Mouse (Mus musculus) lung, postnatal 0 days (tissue): ENCODE measurements around the gene Bmi1. TPM values are rescaled to one million over a fixed set of nuclear protein-coding genes. Genes with fewer than 3 reads are reported as not detected.
A peak's percentile ranks its signal among the peaks of the same experiment; 100 is the strongest.

Experiments used
- ATAC-seq: fragments of 200-750 bp; cut with Nextera tagmentation; 2 replicates; pipeline ENCODE4 v1.8.0; 2017; ENCODE audit warnings: moderate library complexity
- DNase-seq: peaks from one replicate; pipeline ENCODE4 v3.0.0-alpha.2; 2016; ENCODE audit warnings: low spot score
- H3K27ac ChIP-seq: fragments of 300-500 bp; sonication (generic); 2 replicates; pipeline ENCODE4 v1.5.1; 2014; ENCODE audit warnings: antibody characterized with exemption, mild to moderate bottlenecking, low read length, mixed read lengths
- H3K27me3 ChIP-seq: fragments of 300-500 bp; sonication (generic); replicated peaks from 2 replicates; pipeline ENCODE4 v1.6.1; 2014; ENCODE audit warnings: low read length, mixed read lengths; ENCODE audit not compliant: insufficient read depth
- H3K36me3 ChIP-seq: fragments of 300-500 bp; sonication (generic); 2 replicates; pipeline ENCODE4 v1.6.1; 2014; ENCODE audit warnings: low read length, mixed read lengths; ENCODE audit not compliant: insufficient read depth
- H3K4me1 ChIP-seq: fragments of 300-500 bp; sonication (generic); 2 replicates; pipeline ENCODE4 v1.6.1; 2014; ENCODE audit warnings: antibody characterized with exemption, low read depth, low read length, mixed read lengths; ENCODE audit not compliant: insufficient read depth
- H3K4me2 ChIP-seq: fragments of 300-500 bp; sonication (generic); replicated peaks from 2 replicates; pipeline ENCODE4 v1.6.1; 2014; ENCODE audit warnings: low read depth, mild to moderate bottlenecking, low read length, moderate library complexity, mixed read lengths
- H3K4me3 ChIP-seq: fragments of 300-500 bp; sonication (generic); 2 replicates; pipeline ENCODE4 v1.5.1; 2014; ENCODE audit warnings: low read depth, low read length
- H3K9ac ChIP-seq: fragments of 300-500 bp; sonication (generic); replicated peaks from 2 replicates; pipeline ENCODE4 v1.6.1; 2014; ENCODE audit warnings: low read depth, mild to moderate bottlenecking
- H3K9me3 ChIP-seq: fragments of 300-500 bp; sonication (generic); 2 replicates; pipeline ENCODE4 v1.6.1; 2016; ENCODE audit warnings: low read length, mixed read lengths
- CTCF ChIP-seq: IDR thresholded peaks from 2 replicates; pipeline ENCODE4 v1.5.1; 2016; ENCODE audit warnings: antibody characterized with exemption, mild to moderate bottlenecking
- EP300 ChIP-seq: IDR thresholded peaks from 2 replicates; pipeline ENCODE4 v1.6.1; 2016; ENCODE audit warnings: antibody characterized with exemption, mild to moderate bottlenecking, control low read depth
- WGBS: fragments of 180-500 bp; shearing (Covaris S2); extraction: QIAGEN DNeasy Blood & Tissue Kit; methylation state at CpG from one replicate; pipeline ENCODE4 v1.1.7; 2014; 5-methylcytosine and 5-hydroxymethylcytosine counted together
- polyA plus RNA-seq: library from polyadenylated mRNA; unstranded; fragments of >200 nt; fragmentation: Nextera tagmentation; extraction: Ambion mirVana; gene quantifications from 2 replicates; pipeline ENCODE4 v1.2.1, GENCODE M21; 2015

Gene Bmi1
- polyA plus RNA-seq, 1 experiment from 2014 or later, result 13.2 TPM

- Histone ChIP-seq H3K9me3 (no peaks in the 10 kb centered on the region), H3K4me2 (no peak overlapping the region), H3K36me3 (no peaks in the 10 kb centered on the region), H3K27ac (no peak overlapping the region), H3K4me3 (no peak overlapping the region), H3K9ac (no peak overlapping the region), H3K27me3 (no peaks in the 10 kb centered on the region), H3K4me1 (no peaks in the 10 kb centered on the region)
- TF ChIP-seq CTCF, result no peak
- no peak for TF ChIP-seq EP300
- ATAC-seq (no peak), DNase-seq (no peak)
- 46% methylated on average over 9 of the region's 9 CpGs for WGBS
Observed at GRCm38 (mm10) chr2:18731718-18732117, 54.9 kb downstream of the Bmi1 start.

GRCm38 (mm10) chr2:18734394-18735127 lies 57.7 kb downstream of the Bmi1 start:
- Histone ChIP-seq H3K36me3 (no peaks in the 10 kb centered on the region), H3K4me1 (no peaks in the 10 kb centered on the region), H3K9me3 (no peaks in the 10 kb centered on the region), H3K4me2 (no peak overlapping the region), H3K4me3 (no peak overlapping the region), H3K27ac (no peak overlapping the region), H3K9ac (no peak overlapping the region), H3K27me3 (no peaks in the 10 kb centered on the region)
- whole genome bisulfite sequencing, result 35% methylated on average over 5 of the region's 5 CpGs
- TF ChIP-seq EP300 (no peak), CTCF (peak; percentile 12; the same call in 1 of the 2 replicates)
- no peak for DNase-seq
- ATAC-seq, result no peak

Other genes starting within 250 kb of the Bmi1 start
- 175 and 184 TPM in 2 replicates for gene Commd3, start 4.6 kb upstream of the Bmi1 start, polyA plus RNA-seq
- 0.07 and 0.42 TPM in 2 replicates for gene Spag6, start 17.0 kb downstream of the Bmi1 start, polyA plus RNA-seq